ENCODE assay signal across 15 mouse cellular contexts in the genomic region with DNA sequence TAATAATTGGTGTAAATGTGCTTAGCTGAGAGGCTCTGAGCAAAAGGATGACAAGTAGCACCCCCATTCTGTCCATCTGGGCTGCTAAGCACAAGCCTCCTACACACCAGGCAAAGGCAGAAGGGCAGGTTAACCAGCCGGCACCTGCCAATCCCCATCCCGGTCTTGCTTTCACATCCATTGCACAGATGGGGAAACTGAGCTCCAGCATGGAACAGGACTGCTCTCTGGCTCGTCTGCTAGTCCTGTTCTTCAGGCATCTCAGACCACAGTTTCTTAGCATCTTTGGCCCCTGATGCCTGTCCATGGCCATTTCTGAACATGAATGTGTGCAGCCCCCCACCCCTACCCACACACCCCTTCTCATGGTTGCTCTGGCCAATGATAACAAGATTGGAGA.
"Had no signal": no experiment of that assay in that cellular context is flagged by ENCODE, and none has a peak within 500 bp of the region (broad histone marks: within the 10 kb centered on the region; RNA-seq: fewer than 3 reads in every experiment).

No protein-coding gene starts in this region.

- H3K4me3 ChIP-seq: neural tube, embryonic 13.5 days; neural tube, embryonic 15.5 days; stomach, embryonic 15.5 days had no signal

- DNase-seq: retina, postnatal 1 day; right cerebral cortex, adult 18-20 months; right cerebral cortex, postnatal 14 days; right cerebral cortex, postnatal 25 days; right cerebral cortex, postnatal 4 days; spleen, adult 18-20 months; thymus, adult 18-20 months; thymus, adult 2 months; thymus, postnatal 14 days; thymus, postnatal 25 days; thymus, postnatal 36 days; thymus, postnatal 4 days had no signal

- H3K27ac ChIP-seq: neural tube, embryonic 13.5 days; neural tube, embryonic 15.5 days; stomach, embryonic 15.5 days had no signal
